Mouse (Mus musculus) inflammation-experienced regulatory T-cells, adult 6 months (primary cell): ENCODE measurements around the gene Gnat2. TPM values are rescaled to one million over a fixed set of nuclear protein-coding genes. Genes with fewer than 3 reads are reported as not detected.

Source experiments
- ATAC-seq: one replicate; pipeline ENCODE4 v1.8.0; 2017
- polyA plus RNA-seq, 3 experiments: library from polyadenylated mRNA; unstranded; fragments of 100-300 nt; shearing (Covaris generic); gene quantifications; one replicate each; pipeline ENCODE4 v1.2.1; 2017

The Gnat2 gene
- polyA plus RNA-seq = not detected

DNA sequence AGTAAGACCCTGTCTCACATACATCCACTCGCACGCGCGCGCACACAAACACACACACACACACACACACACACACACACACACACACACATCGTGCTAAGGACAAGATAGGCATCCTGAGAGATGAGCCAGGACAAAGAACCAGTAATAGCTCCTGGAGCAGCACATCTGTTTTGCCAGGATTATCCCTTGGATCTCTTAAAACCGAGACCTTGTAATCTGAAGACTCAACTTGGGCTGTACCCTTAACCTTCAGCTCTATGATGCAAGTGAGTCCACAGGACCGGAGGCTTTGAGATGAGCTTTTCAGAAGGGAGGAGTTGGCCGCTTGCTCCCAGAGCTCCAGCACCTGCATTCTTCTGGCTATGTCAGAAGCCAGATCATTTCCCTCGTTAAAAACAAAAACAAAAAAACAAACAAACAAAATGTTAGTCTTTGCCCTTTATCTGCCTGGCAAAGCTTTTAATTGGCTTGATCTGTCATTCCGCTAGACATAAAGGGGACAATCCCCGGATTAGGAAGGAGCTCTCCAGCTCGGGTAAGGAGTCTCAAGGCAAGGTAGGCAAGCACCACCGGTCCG is at the start of gene Gnat2:
Gene Gnat2, plus strand, starts transcription at position 254 of the 580 bp plus-strand sequence.
- ATAC-seq = no peak

DNA sequence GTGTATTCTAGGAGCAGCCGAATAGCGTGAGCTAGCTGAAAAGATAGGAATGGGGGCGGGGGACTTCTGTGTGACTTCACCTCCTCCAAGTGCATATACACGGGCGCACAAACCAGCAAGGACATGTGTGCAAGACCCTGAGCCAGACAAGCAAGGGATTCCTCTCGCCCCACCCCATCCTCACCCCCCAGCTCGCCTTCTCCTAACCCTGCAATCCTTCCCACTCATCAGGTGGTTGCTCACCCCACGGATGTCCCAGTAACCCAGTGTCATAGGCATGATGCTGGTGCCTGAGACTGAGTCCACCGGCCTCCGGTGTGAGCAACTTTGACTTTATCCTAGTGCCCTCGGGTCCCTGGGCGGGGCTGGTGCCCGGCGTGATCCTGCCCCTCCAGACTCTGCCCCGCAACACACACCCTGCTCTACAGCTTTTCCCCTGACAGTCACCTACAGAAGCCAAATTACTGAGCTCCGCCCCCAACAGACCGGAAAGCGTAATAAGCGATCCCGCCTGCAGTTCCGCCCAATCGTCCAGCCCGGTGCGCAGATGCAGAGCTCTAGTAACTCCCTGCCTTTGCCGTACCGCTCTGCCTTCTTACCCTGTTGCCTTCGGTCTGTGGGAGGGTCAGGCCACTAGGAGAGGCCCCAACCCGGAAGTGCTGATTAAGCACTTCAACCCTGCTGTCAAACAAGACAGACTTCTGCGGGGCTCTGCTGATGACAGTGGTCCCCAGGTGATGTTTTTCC is 48.0 kb upstream of the Gnat2 start, which contains the start of gene Gstm4:
Gene Gstm4, minus strand, starts transcription at position 501 of the 747 bp plus-strand sequence.
- ATAC-seq = peak; percentile 98

- ATAC-seq = no peak
Observed at GRCm38 (mm10) chr3:108046944-108047655, 45.5 kb upstream of the Gnat2 start.

DNA sequence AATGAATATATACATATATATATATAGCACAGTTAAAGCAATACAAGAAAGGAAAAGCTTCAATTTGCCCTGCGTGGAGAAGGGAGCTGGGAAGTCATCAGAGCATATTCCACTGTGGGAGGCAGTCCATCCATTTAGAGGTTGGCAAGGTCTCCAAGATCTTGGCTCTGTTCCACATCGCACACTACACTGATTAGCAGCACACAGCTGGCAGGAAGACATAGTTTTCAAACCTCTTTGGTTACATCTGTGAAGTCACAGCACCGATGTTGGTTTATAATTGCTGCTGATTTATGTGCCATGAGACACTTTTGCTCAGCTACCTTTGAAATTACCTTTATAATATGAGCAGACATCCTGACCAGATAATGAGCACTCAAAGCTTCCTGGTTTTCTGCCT is 44.3 kb upstream of the Gnat2 start:
- ATAC-seq = no peak

DNA sequence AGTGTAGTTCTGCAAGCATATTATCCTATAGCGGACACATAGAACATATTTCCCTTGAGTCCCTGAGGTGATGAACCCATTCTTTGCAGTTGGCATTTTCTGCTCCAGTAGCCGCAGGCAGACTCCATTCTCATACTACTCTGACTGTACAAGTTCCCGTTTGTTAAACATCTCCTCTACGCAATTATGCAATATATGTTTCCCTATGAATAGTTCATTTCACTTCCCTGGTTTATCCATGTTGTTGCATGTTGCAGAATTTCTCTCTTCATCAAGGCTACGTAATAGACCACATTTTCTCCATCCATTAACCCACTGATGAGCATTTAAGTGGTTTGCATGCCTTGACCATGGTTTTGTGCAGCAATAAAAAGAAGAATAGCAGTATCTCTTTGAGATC is 42.1 kb upstream of the Gnat2 start:
- ATAC-seq = no peak

DNA sequence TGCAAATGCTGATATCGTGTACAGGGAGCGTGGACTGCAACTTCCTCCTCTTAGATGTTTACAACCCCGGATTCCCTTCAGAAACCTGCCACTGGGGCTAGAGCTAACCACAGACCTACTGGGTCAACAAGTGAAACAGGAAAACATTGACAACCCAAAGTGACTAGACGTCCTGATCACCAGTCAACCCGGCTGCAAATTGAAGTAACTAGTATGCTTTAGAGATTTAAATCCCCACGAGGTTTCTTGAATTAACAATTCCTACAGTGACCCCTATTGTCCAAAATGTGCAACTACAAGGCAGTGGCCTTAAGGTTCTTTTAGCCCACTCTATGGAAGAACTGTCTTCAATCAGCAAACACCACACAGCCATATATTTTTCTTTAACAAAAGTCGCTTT is 31.2 kb upstream of the Gnat2 start:
- ATAC-seq = peak; percentile 75

DNA sequence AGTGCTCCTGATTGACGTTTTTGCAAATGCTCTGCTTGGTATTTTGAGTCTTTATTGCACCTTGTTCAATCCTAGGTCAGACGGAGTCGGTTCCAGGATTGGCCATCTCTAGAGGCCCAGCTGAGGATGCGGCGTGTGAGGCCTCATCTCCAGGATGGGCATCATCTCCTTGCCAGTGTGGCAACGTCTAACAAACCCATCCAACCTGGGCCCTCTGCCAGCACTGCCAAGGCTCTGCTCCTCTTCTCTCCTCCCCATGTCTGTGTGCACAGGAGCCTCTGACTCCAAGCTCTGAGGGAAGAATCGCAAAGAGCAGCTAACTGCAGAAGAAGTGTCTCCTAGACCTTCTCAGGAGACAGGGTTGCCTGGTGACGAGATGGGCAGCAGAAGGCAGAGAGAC is 29.9 kb upstream of the Gnat2 start:
- no peak for ATAC-seq

- no peak for ATAC-seq
Observed at GRCm38 (mm10) chr3:108064672-108065071, 27.9 kb upstream of the Gnat2 start.

DNA sequence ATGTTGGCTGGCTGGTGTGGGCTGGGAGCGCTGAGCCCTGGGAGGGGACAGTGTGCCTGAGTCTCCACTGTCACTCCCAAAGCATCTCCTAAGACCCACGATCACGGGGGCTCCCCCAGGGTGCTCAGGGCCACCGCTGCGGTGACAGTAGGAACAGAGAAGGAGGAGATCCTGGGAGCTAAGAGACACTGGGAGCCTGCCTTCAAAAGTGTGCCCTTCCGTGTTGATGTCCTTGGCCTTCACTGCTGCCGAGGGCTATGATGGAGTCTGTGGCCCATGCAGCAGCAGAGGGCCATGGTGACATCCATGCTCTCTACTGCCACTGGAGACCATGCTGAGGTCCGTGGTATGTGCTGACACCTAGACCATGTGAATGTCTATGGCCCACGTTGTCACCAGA is 27.0 kb upstream of the Gnat2 start:
- no peak for ATAC-seq

- ATAC-seq = no peak
Observed at GRCm38 (mm10) chr3:108067370-108067934, 25.1 kb upstream of the Gnat2 start.

GRCm38 (mm10) chr3:108068826-108069225 is 23.8 kb upstream of the Gnat2 start:
- no peak for ATAC-seq

DNA sequence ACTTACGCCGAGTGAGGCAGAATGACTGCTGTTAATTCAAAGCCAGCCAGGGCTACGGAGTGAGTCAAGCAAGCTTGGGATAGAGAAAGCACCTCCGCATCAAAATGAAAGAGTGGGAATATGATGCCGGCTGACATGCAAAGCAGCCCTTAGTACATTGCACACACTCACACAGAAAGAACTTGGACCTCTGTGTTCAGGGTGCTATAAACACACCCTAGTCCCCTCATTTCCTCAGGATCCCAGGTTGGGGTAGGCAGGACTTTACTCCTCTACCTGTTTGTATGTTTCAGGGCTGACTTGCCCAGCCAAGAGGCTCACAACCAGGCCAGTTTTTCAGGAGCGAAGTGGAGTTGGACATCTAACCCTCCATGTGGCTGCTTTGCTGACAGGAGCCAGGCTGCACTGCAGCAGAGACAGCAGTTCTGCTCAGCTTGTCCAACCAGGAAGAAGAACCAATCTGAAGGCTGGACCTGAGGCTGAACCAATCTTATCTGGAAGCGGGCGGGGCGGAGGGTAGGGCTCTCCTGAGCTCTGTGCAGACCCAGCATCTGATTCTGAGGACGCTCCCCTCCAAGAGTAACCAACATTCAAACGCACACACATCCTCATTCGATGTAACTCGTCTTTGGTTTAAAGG is 23.2 kb upstream of the Gnat2 start:
- ATAC-seq = no peak

GRCm38 (mm10) chr3:108070295-108071293 is 22.0 kb upstream of the Gnat2 start:
- ATAC-seq = peak; percentile 78

DNA sequence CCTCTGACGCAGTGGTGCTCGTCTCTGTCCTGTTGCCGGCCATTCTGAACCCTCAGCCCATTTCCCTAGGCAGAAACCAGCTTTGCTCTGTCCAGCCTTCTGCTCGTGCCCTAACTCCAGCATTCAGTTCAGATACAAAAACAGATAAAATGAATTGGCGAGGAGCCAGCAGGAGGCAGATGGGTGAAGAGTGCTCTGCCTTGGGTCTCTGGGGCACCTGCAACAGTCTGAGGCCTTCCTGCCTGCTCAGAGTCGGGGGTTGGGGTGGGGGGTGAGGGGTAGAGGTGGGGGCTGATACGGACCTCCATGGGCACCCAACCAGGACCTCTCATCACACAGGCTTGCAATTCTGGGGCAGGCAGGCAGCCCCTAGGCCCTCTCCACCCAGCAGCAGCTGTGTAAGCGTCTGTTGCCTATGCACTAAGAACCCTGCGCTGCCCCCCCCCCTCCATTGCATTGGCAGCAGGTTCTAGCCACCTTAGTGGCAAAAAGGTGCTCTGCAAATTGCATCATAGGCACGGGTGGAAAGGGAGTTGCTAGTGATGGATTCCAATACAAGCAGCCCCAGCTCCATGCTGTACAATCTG is 19.5 kb upstream of the Gnat2 start:
- no peak for ATAC-seq

DNA sequence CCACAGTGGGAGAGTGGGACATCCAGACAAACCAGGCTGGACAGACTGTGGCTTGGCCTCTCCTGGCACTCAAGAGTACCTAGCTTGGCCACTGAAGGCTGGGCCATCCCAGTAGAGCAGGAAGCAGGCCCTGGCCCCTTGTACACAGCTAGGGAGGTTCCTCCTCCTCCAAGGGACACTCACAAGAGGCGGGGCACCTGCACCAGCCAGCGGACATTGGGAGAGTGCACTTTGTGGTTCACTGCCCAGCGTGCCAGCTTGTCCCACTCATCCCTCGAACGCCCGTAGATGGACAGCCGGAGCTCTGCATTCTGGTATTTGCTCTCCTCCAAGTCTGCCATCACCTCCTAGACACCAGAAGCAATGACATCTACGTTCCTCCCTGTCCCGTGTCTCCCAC is 15.8 kb upstream of the Gnat2 start:
- ATAC-seq = no peak

DNA sequence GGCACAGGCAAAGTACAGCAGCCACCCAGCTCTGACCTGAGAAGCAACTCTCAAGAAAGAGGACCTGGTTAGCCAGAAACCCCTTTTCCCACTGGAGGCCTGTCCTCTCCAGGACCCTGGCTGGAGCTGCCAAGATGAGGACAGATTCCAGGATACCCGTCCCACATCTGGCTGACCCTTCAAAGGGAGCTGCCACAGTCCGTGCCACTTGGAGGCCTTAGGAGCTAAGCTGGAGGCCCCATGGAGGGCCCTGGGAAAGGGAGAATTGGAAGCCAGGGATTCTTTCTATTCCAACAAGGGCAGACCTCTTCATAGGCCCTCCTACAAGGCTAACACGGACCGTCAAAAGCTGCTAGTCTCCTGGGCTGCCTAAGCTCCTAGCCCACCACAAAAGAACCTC is 10.9 kb upstream of the Gnat2 start:
- no peak for ATAC-seq

GRCm38 (mm10) chr3:108082251-108082875 is 10.2 kb upstream of the Gnat2 start:
- ATAC-seq = no peak

GRCm38 (mm10) chr3:108083161-108083560 is 9.4 kb upstream of the Gnat2 start:
- no peak for ATAC-seq

DNA sequence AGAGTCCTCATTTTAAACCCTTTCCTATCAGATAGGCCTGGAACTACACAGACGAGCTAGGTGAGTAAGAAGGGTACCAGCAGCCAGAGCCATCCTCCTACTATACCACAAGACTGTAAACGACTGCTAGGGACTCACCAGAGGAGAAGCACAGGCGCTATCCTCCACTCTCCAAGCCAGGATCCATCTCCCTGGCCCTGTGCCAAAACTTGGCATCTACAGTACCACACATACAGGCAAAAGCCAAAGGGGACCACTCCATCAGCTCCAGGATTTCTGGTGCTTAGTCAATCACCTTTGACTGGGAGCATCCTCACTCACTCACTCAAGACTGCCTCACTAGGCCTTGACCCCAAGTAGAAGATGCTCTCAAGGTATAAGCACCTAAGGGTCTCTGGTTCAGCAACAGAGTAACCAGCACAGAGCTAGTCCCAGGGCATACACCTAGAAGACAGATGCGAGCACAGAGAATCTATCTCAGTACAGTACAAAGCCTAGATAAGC is 8.6 kb upstream of the Gnat2 start:
- ATAC-seq = no peak

DNA sequence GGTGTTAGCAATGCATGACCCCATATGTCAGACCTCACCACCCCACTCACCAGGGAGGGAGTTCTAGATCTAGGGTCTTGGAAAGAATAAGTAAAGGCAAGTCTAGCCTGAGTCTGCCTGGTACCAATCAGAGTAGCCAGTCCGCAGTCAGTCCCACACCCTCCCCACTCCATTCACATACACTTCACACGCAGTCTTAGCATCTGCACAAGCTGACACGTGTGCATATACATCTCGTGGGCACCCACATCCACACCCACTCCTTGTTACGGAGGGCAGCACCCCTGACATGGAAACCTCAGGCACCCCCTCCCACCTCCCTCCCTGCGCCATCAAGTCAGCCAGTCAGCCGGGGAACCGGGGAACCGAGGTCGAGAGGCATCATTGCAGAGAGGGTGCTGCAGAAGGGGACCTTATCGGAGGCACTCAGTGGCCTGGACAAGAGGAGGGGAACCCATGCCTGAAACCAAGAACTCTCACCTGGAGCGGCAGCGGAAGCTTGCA is 7.8 kb upstream of the Gnat2 start:
- no peak for ATAC-seq
